Comparison of ENCODE assay signal across 9 mouse cellular contexts in the genomic region with DNA sequence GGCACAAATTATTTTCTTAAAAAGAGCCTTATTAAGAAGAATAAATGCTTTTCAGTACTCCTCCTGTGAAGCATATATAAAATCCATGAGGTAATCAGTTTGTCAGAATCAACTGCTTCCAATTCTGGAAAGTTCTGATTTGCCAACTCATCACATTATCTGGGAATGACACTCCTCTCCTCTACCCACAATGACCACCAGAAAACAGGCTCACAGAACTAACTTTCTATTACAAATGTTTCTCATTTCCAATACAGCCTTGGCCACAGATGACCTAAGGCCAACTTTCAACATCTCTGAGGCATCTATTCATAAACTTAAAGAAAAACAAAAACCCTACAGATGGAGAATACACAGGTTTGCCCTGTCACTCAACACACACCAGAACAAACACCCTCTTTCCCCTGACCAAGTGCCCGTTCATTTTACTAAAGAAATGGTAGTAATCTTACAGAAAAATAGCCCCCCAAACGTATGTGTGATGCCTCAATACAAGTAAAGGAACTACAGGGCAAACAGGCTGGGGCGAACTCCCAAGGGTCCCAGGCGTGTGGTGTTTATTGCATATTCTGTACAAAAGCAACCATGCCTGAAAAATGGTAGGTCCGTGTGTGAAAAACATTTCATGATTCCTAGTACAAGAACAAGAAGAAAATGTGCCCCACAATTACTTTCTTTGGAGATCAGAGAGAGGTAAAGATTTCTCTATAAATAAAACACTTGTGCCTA. TPM values are rescaled to one million over a fixed set of nuclear protein-coding genes. Genes with fewer than 3 reads are reported as not detected.
DNase-seq lines count a peak whose midpoint lies in the region; ATAC-seq and TF ChIP-seq lines count a peak whose summit lies in the region.
"Had no signal": no experiment of that assay in that cellular context is flagged by ENCODE, and none has a peak within 500 bp of the region (broad histone marks: within the 10 kb centered on the region; RNA-seq: fewer than 3 reads in every experiment).

No protein-coding gene starts in this region.

- peak overlapping the region; percentile 78 for H3K27ac ChIP-seq in kidney, postnatal 0 days
- H3K27ac ChIP-seq in embryonic fibroblast, embryonic 13.5 days (ENCODE audit: insufficient read depth, low read length): peak overlapping the region; percentile 80
- H3K27ac ChIP-seq in intestine, postnatal 0 days (ENCODE audit: low read depth, low read length): no peak overlapping the region
- peak overlapping the region; percentile 65 for H3K27ac ChIP-seq in neural tube, embryonic 15.5 days (replicated peaks)

- 30% methylated on average over 5 of the region's 5 CpGs for WGBS in kidney, postnatal 0 days
- 42% methylated on average over 5 of the region's 5 CpGs for WGBS in intestine, postnatal 0 days
- WGBS in neural tube, embryonic 15.5 days: 4% methylated on average over 5 of the region's 5 CpGs

- peak overlapping the region; percentile 35 for H3K4me3 ChIP-seq in kidney, postnatal 0 days (replicated peaks; ENCODE audit: low read depth, low read length)
- H3K4me3 ChIP-seq in embryonic fibroblast, embryonic 13.5 days (ENCODE audit: insufficient read depth, low read length): peak overlapping the region; percentile 70
- peak overlapping the region; percentile 37 for H3K4me3 ChIP-seq in intestine, postnatal 0 days (ENCODE audit: low read depth, low read length)
- H3K4me3 ChIP-seq in neural tube, embryonic 15.5 days (replicated peaks): peak overlapping the region; percentile 70

- no peaks in the 10 kb centered on the region for H3K36me3 ChIP-seq in kidney, postnatal 0 days (ENCODE audit: insufficient read depth, low read length)
- H3K36me3 ChIP-seq in intestine, postnatal 0 days (ENCODE audit: control insufficient read depth, insufficient read depth): no peaks in the 10 kb centered on the region
- H3K36me3 ChIP-seq in neural tube, embryonic 15.5 days: peaks cover 6% of the 10 kb centered on the region; the same call in 1 of the 2 replicates

- no peak; the same call in 1 of the 2 replicates for TF ChIP-seq POLR2A in embryonic fibroblast, embryonic 13.5 days (IDR thresholded peaks at IDR 0.05; ENCODE audit: low read depth, low read length)

- peak overlapping the region; percentile 51 for H3K9ac ChIP-seq in kidney, postnatal 0 days (ENCODE audit: low read depth, low read length)
- no peak overlapping the region for H3K9ac ChIP-seq in intestine, postnatal 0 days (ENCODE audit: low read depth, low read length)
- H3K9ac ChIP-seq in neural tube, embryonic 15.5 days (replicated peaks): peak overlapping the region; percentile 48

- no peaks in the 10 kb centered on the region for H3K9me3 ChIP-seq in kidney, postnatal 0 days (replicated peaks; ENCODE audit: low read length)
- H3K9me3 ChIP-seq in intestine, postnatal 0 days (ENCODE audit: control insufficient read depth): no peaks in the 10 kb centered on the region
- no peaks in the 10 kb centered on the region for H3K9me3 ChIP-seq in neural tube, embryonic 15.5 days (replicated peaks)

- peak overlapping the region; percentile 74 for H3K4me2 ChIP-seq in kidney, postnatal 0 days (ENCODE audit: low read length)
- peak overlapping the region; percentile 80 for H3K4me2 ChIP-seq in intestine, postnatal 0 days (replicated peaks; ENCODE audit: low read depth)
- H3K4me2 ChIP-seq in neural tube, embryonic 15.5 days: peak overlapping the region; percentile 86

- ATAC-seq in kidney, postnatal 0 days (replicated peaks; ENCODE audit: low FRiP score, low read depth): no peak
- ATAC-seq in intestine, postnatal 0 days: no peak
- no peak for ATAC-seq in neural tube, embryonic 15.5 days (ENCODE audit: low FRiP score)
- no peak for ATAC-seq in frontal cortex, adult (ENCODE audit: low TSS enrichment)

- TF ChIP-seq CTCF in kidney, postnatal 0 days (IDR thresholded peaks at IDR 0.05; ENCODE audit: low read depth): no peak
- no peak for TF ChIP-seq CTCF in embryonic fibroblast, embryonic 13.5 days (IDR thresholded peaks at IDR 0.05; ENCODE audit: borderline replicate concordance, insufficient read depth, low read length)
- no peak for TF ChIP-seq CTCF in intestine, postnatal 0 days (IDR thresholded peaks at IDR 0.05; ENCODE audit: low read depth)

- H3K4me1 ChIP-seq in kidney, postnatal 0 days (replicated peaks; ENCODE audit: insufficient read depth, low read length): peaks cover 17% of the 10 kb centered on the region
- peaks cover 8% of the 10 kb centered on the region for H3K4me1 ChIP-seq in embryonic fibroblast, embryonic 13.5 days (ENCODE audit: control insufficient read depth, insufficient read depth, low read length)
- 0 out of 2 replicates have a peak, but pooled peaks cover 10% of the 10 kb centered on the region for H3K4me1 ChIP-seq in intestine, postnatal 0 days (replicated peaks; ENCODE audit: control insufficient read depth, insufficient read depth, low read length)
- H3K4me1 ChIP-seq in neural tube, embryonic 15.5 days: peaks cover 65% of the 10 kb centered on the region

- no peak for DNase-seq in kidney, postnatal 0 days (ENCODE audit: low spot score)
- no peak for DNase-seq in kidney, adult 9 months
- DNase-seq in layer of hippocampus, adult 11-12 months (ENCODE audit: low spot score): no peak
- no peak for DNase-seq in right cerebral cortex, adult 18-20 months

- H3K27me3 ChIP-seq in kidney, postnatal 0 days (ENCODE audit: insufficient read depth, low read length): no peaks in the 10 kb centered on the region
- peaks cover 17% of the 10 kb centered on the region for H3K27me3 ChIP-seq in intestine, postnatal 0 days (replicated peaks; ENCODE audit: control insufficient read depth, insufficient read depth, low read length)
- no peaks in the 10 kb centered on the region for H3K27me3 ChIP-seq in neural tube, embryonic 15.5 days (replicated peaks)

RNA-seq across cellular contexts. Expression of a gene that starts 5.6 kb away (rescaled TPM):
- polyA plus RNA-seq in kidney, postnatal 0 days (2015; fragmentation: Nextera tagmentation; extraction: Ambion mirVana): 3.0 and 3.1 TPM in 2 replicates
- 27.5 and 41.2 TPM in 2 replicates for polyA plus RNA-seq in embryonic fibroblast, embryonic 13.5 days (2011; ENCODE audit: insufficient read length, low read depth, missing spikeins)
- polyA plus RNA-seq in intestine, postnatal 0 days (2015; fragmentation: Nextera tagmentation; extraction: Ambion mirVana): 0.70 and 0.95 TPM in 2 replicates
- polyA plus RNA-seq in neural tube, embryonic 15.5 days (2015; fragmentation: Nextera tagmentation; extraction: Ambion mirVana): 7.5 and 8.1 TPM in 2 replicates

RNA-seq across cellular contexts. Expression of a gene that starts 30.6 kb away (rescaled TPM):
- polyA plus RNA-seq in kidney, postnatal 0 days (2015; fragmentation: Nextera tagmentation; extraction: Ambion mirVana): 8.0 and 8.6 TPM in 2 replicates
- polyA plus RNA-seq in embryonic fibroblast, embryonic 13.5 days (2011; ENCODE audit: insufficient read length, low read depth, missing spikeins): 38.0 and 40.7 TPM in 2 replicates
- polyA plus RNA-seq in intestine, postnatal 0 days (2015; fragmentation: Nextera tagmentation; extraction: Ambion mirVana): 7.4 and 7.5 TPM in 2 replicates
- polyA plus RNA-seq in neural tube, embryonic 15.5 days (2015; fragmentation: Nextera tagmentation; extraction: Ambion mirVana): 4.1 and 4.7 TPM in 2 replicates

RNA-seq across cellular contexts. Expression of a gene that starts 52.7 kb away (rescaled TPM):
- polyA plus RNA-seq in kidney, postnatal 0 days (2015; fragmentation: Nextera tagmentation; extraction: Ambion mirVana): 10.8 and 11.1 TPM in 2 replicates
- not detected in 2 replicates for polyA plus RNA-seq in embryonic fibroblast, embryonic 13.5 days (2011; ENCODE audit: insufficient read length, low read depth, missing spikeins)
- polyA plus RNA-seq in intestine, postnatal 0 days (2015; fragmentation: Nextera tagmentation; extraction: Ambion mirVana): 3.6 and 3.8 TPM in 2 replicates
- 26.1 and 28.6 TPM in 2 replicates for polyA plus RNA-seq in neural tube, embryonic 15.5 days (2015; fragmentation: Nextera tagmentation; extraction: Ambion mirVana)
- polyA plus RNA-seq: spleen, adult 2 months had no signal
